Mouse (Mus musculus) c-Kit-positive CD71-negative TER-119-negative erythroid progenitor cells, embryonic 14.5 days (primary cell): ENCODE results near the gene Olfr631.
"Not testable (repeated sequence)": the region's sequence is repeated elsewhere in the genome, so short reads cannot be mapped to it uniquely, and the experiment has no call there.

Source experiments
- DNase-seq: peaks from one replicate; pipeline ENCODE4 v3.0.0-alpha.2; 2013; ENCODE audit warnings: low read depth

Gene Olfr631

GRCm38 (mm10) chr7:103928525-103928924 is at the start of gene Olfr631:
TSS of gene Olfr631 (plus strand) at chr7:103928825.
- DNase-seq, result no peak

- no peak for DNase-seq
These were observed 42.5 kb upstream of the Olfr631 start, which contains the start of gene Olfr66 for GRCm38 (mm10) chr7:103886152-103886551. TSS of gene Olfr66 (minus strand) at chr7:103886252.

- no peak for DNase-seq
These were observed 34.2 kb upstream of the Olfr631 start, which contains the start of gene Olfr64 for GRCm38 (mm10) chr7:103894385-103894784. TSS of gene Olfr64 (minus strand) at chr7:103894485.

- DNase-seq, result no peak
These were observed 25.4 kb upstream of the Olfr631 start, which contains the start of gene Olfr65 for GRCm38 (mm10) chr7:103903187-103903586. TSS of gene Olfr65 (plus strand) at chr7:103903487.

- DNase-seq, result peak; percentile 31
These were observed 18.6 kb upstream of the Olfr631 start for GRCm38 (mm10) chr7:103910047-103910446.

- DNase-seq, result peak; percentile 28
These were observed 15.6 kb upstream of the Olfr631 start for GRCm38 (mm10) chr7:103912969-103913511.

- DNase-seq, result no peak
These were observed 13.3 kb upstream of the Olfr631 start for GRCm38 (mm10) chr7:103915338-103915737.

GRCm38 (mm10) chr7:103934264-103934663 is 5.6 kb downstream of the Olfr631 start, which contains the start of gene Olfr632:
TSS of gene Olfr632 (plus strand) at chr7:103934347.
- DNase-seq, result no peak

- DNase-seq, result peak; percentile 46
These were observed 14.1 kb downstream of the Olfr631 start for GRCm38 (mm10) chr7:103942730-103943129.

GRCm38 (mm10) chr7:103944137-103944536 is 15.5 kb downstream of the Olfr631 start, which contains the start of gene Olfr633:
TSS of gene Olfr633 (plus strand) at chr7:103944437.
- DNase-seq, result no peak

- DNase-seq, result not testable (repeated sequence)
These were observed 38.2 kb downstream of the Olfr631 start for GRCm38 (mm10) chr7:103966873-103967272.

- DNase-seq, result no peak
These were observed 42.2 kb downstream of the Olfr631 start, which contains the start of gene Olfr635 for GRCm38 (mm10) chr7:103970852-103971251. TSS of gene Olfr635 (plus strand) at chr7:103971152.

- DNase-seq, result no peak
These were observed 43.2 kb downstream of the Olfr631 start for GRCm38 (mm10) chr7:103971782-103972181.
